Mouse (Mus musculus) activated CD4-positive, CD25-positive, alpha-beta regulatory T cell, adult 4 months (primary cell): ENCODE measurements around the gene Il17c. TPM values are rescaled to one million over a fixed set of nuclear protein-coding genes. Genes with fewer than 3 reads are reported as not detected.

ENCODE experiments used
- ATAC-seq: one replicate; pipeline ENCODE4 v1.8.0; 2017
- polyA plus RNA-seq, 2 experiments: library from polyadenylated mRNA; unstranded; fragments of 100-300 nt; shearing (Covaris generic); gene quantifications; one replicate each; pipeline ENCODE4 v1.2.1; 2017

Il17c gene
- polyA plus RNA-seq, result not detected

GRCm38 (mm10) chr8:122421376-122422070 is at the start of gene Il17c:
Gene Il17c, plus strand, starts transcription at chr8:122422020.
- ATAC-seq, result no peak

- no peak for ATAC-seq
These were observed 46.5 kb upstream of the Il17c start for GRCm38 (mm10) chr8:122375320-122375719.

- ATAC-seq, result no peak
These were observed 46.0 kb upstream of the Il17c start for GRCm38 (mm10) chr8:122375751-122376364.

GRCm38 (mm10) chr8:122376365-122377231 is 45.2 kb upstream of the Il17c start, which contains the start of gene Zc3h18:
Gene Zc3h18, plus strand, starts transcription at chr8:122376609.
- ATAC-seq, result peak; percentile 92

- ATAC-seq, result no peak
These were observed 38.8 kb upstream of the Il17c start for GRCm38 (mm10) chr8:122383039-122383438.

- ATAC-seq, result no peak
These were observed 32.5 kb upstream of the Il17c start for GRCm38 (mm10) chr8:122389357-122389756.

GRCm38 (mm10) chr8:122390758-122391157 is 31.1 kb upstream of the Il17c start:
- no peak for ATAC-seq

GRCm38 (mm10) chr8:122393717-122394116 is 28.1 kb upstream of the Il17c start:
- ATAC-seq, result no peak

- ATAC-seq, result no peak
These were observed 26.5 kb upstream of the Il17c start for GRCm38 (mm10) chr8:122395291-122395690.

GRCm38 (mm10) chr8:122398186-122398585 is 23.6 kb upstream of the Il17c start:
- ATAC-seq, result no peak

GRCm38 (mm10) chr8:122405146-122405805 is 16.5 kb upstream of the Il17c start:
- ATAC-seq, result no peak

GRCm38 (mm10) chr8:122407678-122408077 is 14.1 kb upstream of the Il17c start:
- no peak for ATAC-seq

- ATAC-seq, result no peak
These were observed 7.5 kb upstream of the Il17c start for GRCm38 (mm10) chr8:122414311-122414710.

GRCm38 (mm10) chr8:122415554-122415953 is 6.3 kb upstream of the Il17c start:
- no peak for ATAC-seq

GRCm38 (mm10) chr8:122419881-122420555 is 1.8 kb upstream of the Il17c start:
- no peak for ATAC-seq

GRCm38 (mm10) chr8:122423217-122423616 is 1.4 kb downstream of the Il17c start:
- no peak for ATAC-seq

- ATAC-seq, result no peak
These were observed 1.8 kb downstream of the Il17c start for GRCm38 (mm10) chr8:122423659-122424058.

- no peak for ATAC-seq
These were observed 4.3 kb downstream of the Il17c start for GRCm38 (mm10) chr8:122426145-122426544.

GRCm38 (mm10) chr8:122427607-122428006 is 5.8 kb downstream of the Il17c start:
- ATAC-seq, result no peak

GRCm38 (mm10) chr8:122428163-122428562 is 6.3 kb downstream of the Il17c start:
- no peak for ATAC-seq

- no peak for ATAC-seq
These were observed 8.3 kb downstream of the Il17c start for GRCm38 (mm10) chr8:122430058-122430636.

GRCm38 (mm10) chr8:122430646-122431045 is 8.8 kb downstream of the Il17c start:
- ATAC-seq, result no peak
